Mouse (Mus musculus) C2C12 (cell line): ENCODE results near the gene Gm43191.

Experiments
- CEBPB ChIP-seq: IDR thresholded peaks from one replicate; pipeline ENCODE4 v1.6.1; 2011; ENCODE audit warnings: low read depth, mild to moderate bottlenecking, control low read depth, moderate library complexity
- CTCF ChIP-seq: IDR thresholded peaks from one replicate; pipeline ENCODE4 v1.5.1; 2011; ENCODE audit not compliant: control insufficient read depth, insufficient read depth, insufficient read length
- FOSL1 ChIP-seq: IDR thresholded peaks from one replicate; pipeline ENCODE4 v1.8.0; 2011; ENCODE audit warnings: mild to moderate bottlenecking, low read length; ENCODE audit not compliant: poor library complexity, insufficient read depth, severe bottlenecking
- MAX ChIP-seq: IDR thresholded peaks from one replicate; pipeline ENCODE4 v1.6.1; 2011; ENCODE audit warnings: mild to moderate bottlenecking, control low read depth
- MYOD1 ChIP-seq: IDR thresholded peaks from one replicate; pipeline ENCODE4 v1.6.1; 2011; ENCODE audit warnings: low read depth; ENCODE audit not compliant: control insufficient read depth, insufficient read length
- MYOG ChIP-seq: IDR thresholded peaks from one replicate; pipeline ENCODE4 v1.6.1; 2011; ENCODE audit not compliant: control insufficient read depth, insufficient read length; ENCODE audit errors: extremely low read depth
- USF1 ChIP-seq: IDR thresholded peaks from one replicate; pipeline ENCODE4 v1.6.1; 2011; ENCODE audit warnings: low read depth, mild to moderate bottlenecking, control low read depth, moderate library complexity

GRCm38 (mm10) chr3:116638572-116638971 lies 42.5 kb downstream of the Gm43191 start:
- no peak for TF ChIP-seq CTCF
- no peak for TF ChIP-seq FOSL1
- no peak for TF ChIP-seq USF1
- no peak for TF ChIP-seq CEBPB
- no peak for TF ChIP-seq MAX
- TF ChIP-seq MYOD1: no peak
- TF ChIP-seq MYOG: no peak
